Mouse (Mus musculus) limb, embryonic 12.5 days (tissue): Measurements from ENCODE around the gene Slc29a2. TPM values are rescaled to one million over a fixed set of nuclear protein-coding genes. Genes with fewer than 3 reads are reported as not detected.

Experiments
- ATAC-seq: fragments of 200-750 bp; cut with Nextera tagmentation; 2 replicates; pipeline ENCODE4 v1.8.0; 2017; ENCODE audit warnings: low read depth, moderate TSS enrichment; ENCODE audit not compliant: insufficient number of reproducible peaks, insufficient read depth, low FRiP score, low TSS enrichment
- H3K27ac ChIP-seq: fragments of 300-500 bp; sonication (generic); 2 replicates; pipeline ENCODE4 v1.5.1; 2016; ENCODE audit warnings: mild to moderate bottlenecking, moderate library complexity
- H3K27me3 ChIP-seq: fragments of 300-500 bp; sonication (generic); 2 replicates; pipeline ENCODE4 v1.6.1; 2016; ENCODE audit warnings: mild to moderate bottlenecking, moderate library complexity
- H3K36me3 ChIP-seq: fragments of 300-500 bp; sonication (generic); 2 replicates; pipeline ENCODE4 v1.6.1; 2016; ENCODE audit warnings: mild to moderate bottlenecking, moderate library complexity
- H3K4me1 ChIP-seq: fragments of 300-500 bp; sonication (generic); replicated peaks from 2 replicates; pipeline ENCODE4 v1.6.1; 2016
- H3K4me2 ChIP-seq: fragments of 300-500 bp; sonication (generic); 2 replicates; pipeline ENCODE4 v1.6.1; 2016; ENCODE audit warnings: mild to moderate bottlenecking, moderate library complexity
- H3K4me3 ChIP-seq: fragments of 300-500 bp; sonication (generic); replicated peaks from 2 replicates; pipeline ENCODE4 v1.5.1; 2016; ENCODE audit warnings: mild to moderate bottlenecking
- H3K9ac ChIP-seq: fragments of 300-500 bp; sonication (generic); replicated peaks from 2 replicates; pipeline ENCODE4 v1.6.1; 2016; ENCODE audit warnings: mild to moderate bottlenecking, moderate library complexity
- H3K9me3 ChIP-seq: fragments of 300-500 bp; sonication (generic); 2 replicates; pipeline ENCODE4 v1.6.1; 2016; ENCODE audit warnings: mild to moderate bottlenecking, moderate library complexity
- WGBS: fragments of 180-500 bp; shearing (Covaris S2); methylation state at CpG from one replicate; pipeline ENCODE4 v1.1.7; 2016; 5-methylcytosine and 5-hydroxymethylcytosine counted together
- polyA plus RNA-seq: library from polyadenylated mRNA; unstranded; fragments of >200 nt; fragmentation: Nextera tagmentation; extraction: Ambion mirVana; gene quantifications from 2 replicates; pipeline ENCODE4 v1.2.1, GENCODE M21; 2016

Slc29a2 gene
- polyA plus RNA-seq, 1 experiment from 2014 or later: 4.9 TPM

- H3K4me2 ChIP-seq: no peak overlapping the region
- WGBS: 29% methylated on average over 5 of the region's 5 CpGs
- no peak for ATAC-seq
- no peaks in the 10 kb centered on the region for H3K36me3 ChIP-seq
- no peak overlapping the region for H3K9ac ChIP-seq
- H3K9me3 ChIP-seq: no peaks in the 10 kb centered on the region
- H3K27me3 ChIP-seq: no peaks in the 10 kb centered on the region
- H3K27ac ChIP-seq: peak overlapping the region; percentile 70; the same call in 1 of the 2 replicates
- no peak overlapping the region for H3K4me3 ChIP-seq
- H3K4me1 ChIP-seq: peaks cover 59% of the 10 kb centered on the region
Measured at GRCm38 (mm10) chr19:5060365-5061330, 37.0 kb downstream of the Slc29a2 start.

- Histone ChIP-seq H3K4me2 (no peak overlapping the region), H3K27ac (no peak overlapping the region), H3K4me3 (no peak overlapping the region), H3K4me1 (peaks cover 54% of the 10 kb centered on the region), H3K36me3 (no peaks in the 10 kb centered on the region), H3K9ac (no peak overlapping the region), H3K27me3 (no peaks in the 10 kb centered on the region), H3K9me3 (no peaks in the 10 kb centered on the region)
- WGBS: 81% methylated on average over 5 of the region's 5 CpGs
- ATAC-seq: no peak
Measured at GRCm38 (mm10) chr19:5062041-5062440, 38.4 kb downstream of the Slc29a2 start.

GRCm38 (mm10) chr19:5062446-5062845 is 38.8 kb downstream of the Slc29a2 start:
- H3K9ac ChIP-seq: no peak overlapping the region
- H3K4me3 ChIP-seq: no peak overlapping the region
- H3K27ac ChIP-seq: no peak overlapping the region
- peaks cover 56% of the 10 kb centered on the region for H3K4me1 ChIP-seq
- no peaks in the 10 kb centered on the region for H3K9me3 ChIP-seq
- H3K4me2 ChIP-seq: no peak overlapping the region
- H3K27me3 ChIP-seq: no peaks in the 10 kb centered on the region
- WGBS: 33% methylated on average over 6 of the region's 6 CpGs
- H3K36me3 ChIP-seq: no peaks in the 10 kb centered on the region
- no peak for ATAC-seq

GRCm38 (mm10) chr19:5065104-5065503 is 41.4 kb downstream of the Slc29a2 start:
- H3K9ac ChIP-seq: no peak overlapping the region
- no peaks in the 10 kb centered on the region for H3K9me3 ChIP-seq

GRCm38 (mm10) chr19:5067040-5067799 is 43.6 kb downstream of the Slc29a2 start:
- Histone ChIP-seq H3K4me2 (peak overlapping the region; percentile 99), H3K4me3 (peak overlapping the region; percentile 69), H3K27ac (peak overlapping the region; percentile 99), H3K9ac (peak overlapping the region; percentile 86), H3K27me3 (peaks cover 9% of the 10 kb centered on the region), H3K36me3 (no peaks in the 10 kb centered on the region), H3K4me1 (peaks cover 57% of the 10 kb centered on the region), H3K9me3 (no peaks in the 10 kb centered on the region)
- 3% methylated on average over 15 of the region's 15 CpGs for WGBS
- ATAC-seq: 0 out of 2 replicates have a peak, but pooled peaks have one; percentile 4

More at GRCm38 (mm10) chr19:5065104-5065503, 41.4 kb downstream of the Slc29a2 start:
- Histone ChIP-seq H3K27ac (no peak overlapping the region), H3K4me3 (no peak overlapping the region), H3K4me1 (peaks cover 55% of the 10 kb centered on the region), H3K36me3 (no peaks in the 10 kb centered on the region), H3K27me3 (peaks cover 9% of the 10 kb centered on the region), H3K4me2 (no peak overlapping the region)
- 64% methylated on average over 7 of the region's 7 CpGs for WGBS
- no peak for ATAC-seq

- peak; percentile 46 for ATAC-seq
- peak within 1 kb of the TSS; percentile 86 for H3K9ac ChIP-seq
- peak within 1 kb of the TSS; percentile 69 for H3K4me3 ChIP-seq
- H3K4me2 ChIP-seq: peak within 1 kb of the TSS; percentile 99
- H3K4me1 ChIP-seq: peaks cover 62% of the 10 kb centered on the region
- 1% methylated on average over 55 of the region's 56 CpGs for WGBS
- H3K36me3 ChIP-seq: no peaks in the 10 kb centered on the region
- peak within 1 kb of the TSS; percentile 99 for H3K27ac ChIP-seq
- no peaks in the 10 kb centered on the region for H3K9me3 ChIP-seq
- peaks cover 9% of the 10 kb centered on the region for H3K27me3 ChIP-seq
Measured at GRCm38 (mm10) chr19:5067867-5068569, 44.4 kb downstream of the Slc29a2 start, which contains the start of gene Cd248. Gene Cd248, plus strand, starts transcription at chr19:5068078.

- no peak for ATAC-seq
- H3K27me3 ChIP-seq: peaks cover 9% of the 10 kb centered on the region
- 38% methylated on average over 21 of the region's 21 CpGs for WGBS
- no peaks in the 10 kb centered on the region for H3K36me3 ChIP-seq
- H3K4me1 ChIP-seq: peaks cover 64% of the 10 kb centered on the region
- peak overlapping the region; percentile 99 for H3K27ac ChIP-seq
- H3K4me2 ChIP-seq: peak overlapping the region; percentile 99
- no peaks in the 10 kb centered on the region for H3K9me3 ChIP-seq
- H3K9ac ChIP-seq: peak overlapping the region; percentile 86
- peak overlapping the region; percentile 69 for H3K4me3 ChIP-seq
Measured at GRCm38 (mm10) chr19:5068570-5069234, 45.0 kb downstream of the Slc29a2 start.

- Histone ChIP-seq H3K4me2 (peak overlapping the region; percentile 99), H3K4me1 (peaks cover 62% of the 10 kb centered on the region), H3K9ac (no peak overlapping the region; the same call in 1 of the 2 replicates), H3K36me3 (no peaks in the 10 kb centered on the region), H3K27me3 (peaks cover 15% of the 10 kb centered on the region), H3K4me3 (peak overlapping the region; percentile 69), H3K9me3 (no peaks in the 10 kb centered on the region), H3K27ac (peak overlapping the region; percentile 99; the same call in 1 of the 2 replicates)
- WGBS: 67% methylated on average over 5 of the region's 5 CpGs
- ATAC-seq: no peak
Measured at GRCm38 (mm10) chr19:5069486-5069885, 45.8 kb downstream of the Slc29a2 start.

- 75% methylated on average over 7 of the region's 7 CpGs for WGBS
- no peaks in the 10 kb centered on the region for H3K9me3 ChIP-seq
- peaks cover 59% of the 10 kb centered on the region for H3K4me1 ChIP-seq
- H3K36me3 ChIP-seq: no peaks in the 10 kb centered on the region
- ATAC-seq: no peak
- H3K4me2 ChIP-seq: peak overlapping the region; percentile 99
- peak overlapping the region; percentile 69 for H3K4me3 ChIP-seq
- H3K27ac ChIP-seq: peak overlapping the region; percentile 99
- H3K9ac ChIP-seq: no peak overlapping the region; the same call in 1 of the 2 replicates
- peaks cover 17% of the 10 kb centered on the region for H3K27me3 ChIP-seq
Measured at GRCm38 (mm10) chr19:5069978-5070377, 46.3 kb downstream of the Slc29a2 start.

GRCm38 (mm10) chr19:5071077-5071476 is 47.4 kb downstream of the Slc29a2 start:
- peaks cover 17% of the 10 kb centered on the region for H3K27me3 ChIP-seq
- H3K9ac ChIP-seq: peak overlapping the region; percentile 55
- WGBS: 2% methylated on average over 11 of the region's 11 CpGs
- H3K27ac ChIP-seq: peak overlapping the region; percentile 99
- no peaks in the 10 kb centered on the region for H3K9me3 ChIP-seq
- H3K4me2 ChIP-seq: peak overlapping the region; percentile 99
- H3K4me1 ChIP-seq: peaks cover 52% of the 10 kb centered on the region
- no peaks in the 10 kb centered on the region for H3K36me3 ChIP-seq
- peak overlapping the region; percentile 69 for H3K4me3 ChIP-seq
- no peak for ATAC-seq
